Mouse (Mus musculus) megakaryocyte-erythroid progenitor cell, adult 5-6 weeks (primary cell): Measurements from ENCODE around the gene Wdr53. TPM values are rescaled to one million over a fixed set of nuclear protein-coding genes. Genes with fewer than 3 reads are reported as not detected.
"Not testable (repeated sequence)": the region's sequence is repeated elsewhere in the genome, so short reads cannot be mapped to it uniquely, and the experiment has no call there.

Experiments used
- ATAC-seq: replicated peaks from 2 replicates; pipeline ENCODE4 v1.8.0; 2016; ENCODE audit warnings: mild to moderate bottlenecking, inconsistent platforms; ENCODE audit not compliant: severe bottlenecking, poor library complexity, low FRiP score, low TSS enrichment
- total RNA-seq, 2 experiments: library from RNA; stranded (forward) in 1 of 2; stranded (reverse) in 1 of 2; fragments of 200-1000, 215-1000 nt in 1 of 2; fragments of >200 nt in 1 of 2; fragmentation: Nextera tagmentation in 1 of 2; gene quantifications; 2 replicates each; pipeline ENCODE4 v1.2.3; 2014 to 2017

The Wdr53 gene
- 11.8 and 17.1 TPM in 2 replicates for total RNA-seq (2014; fragmentation: Nextera tagmentation)
- 15.9 and 21.6 TPM in 2 replicates for total RNA-seq (2017)

GRCm38 (mm10) chr16:32246952-32247370 lies at the start of gene Wdr53, which contains the start of gene Fbxo45:
Wdr53 (plus strand) TSS chr16:32247227.
Fbxo45 (minus strand) TSS chr16:32247158.
- peak; percentile 97 for ATAC-seq

DNA sequence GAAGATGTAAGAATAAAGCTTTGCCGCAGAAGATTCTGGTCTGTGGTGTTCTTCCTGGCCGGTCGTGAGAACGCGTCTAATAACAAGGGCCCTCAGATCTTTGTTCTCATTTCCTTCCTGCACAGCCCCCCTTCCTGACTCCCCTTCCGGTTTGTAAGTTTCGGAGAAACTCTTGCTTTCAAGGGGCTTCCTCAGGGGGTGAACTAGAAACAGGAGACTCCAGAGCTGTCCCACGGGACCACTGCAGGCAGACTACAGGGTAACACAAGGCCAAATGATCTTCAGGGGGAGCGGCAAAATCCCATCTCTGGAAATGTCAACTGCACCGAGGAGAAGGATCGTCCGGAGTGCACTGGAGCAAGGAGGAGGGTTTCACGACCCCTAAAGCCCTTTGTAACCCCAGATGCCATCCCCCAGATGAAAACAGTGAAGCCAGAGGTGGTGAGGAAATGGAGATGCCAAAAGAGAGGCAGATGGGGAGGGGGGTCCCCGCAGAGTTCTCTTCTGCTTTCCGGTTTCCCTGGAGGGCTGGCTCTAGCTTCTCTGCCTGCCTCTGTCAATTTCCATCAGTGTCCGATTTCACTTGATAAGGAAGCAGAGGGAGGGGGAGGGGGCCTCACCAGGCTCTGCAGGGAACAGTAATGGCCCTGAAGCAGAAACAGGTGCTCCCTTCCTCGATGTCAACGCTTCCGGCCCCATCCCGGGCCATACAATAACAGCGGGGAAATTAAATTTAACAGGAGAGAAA lies 46.6 kb upstream of the Wdr53 start:
- ATAC-seq = peak; percentile 26; the same call in 1 of the 2 replicates

DNA sequence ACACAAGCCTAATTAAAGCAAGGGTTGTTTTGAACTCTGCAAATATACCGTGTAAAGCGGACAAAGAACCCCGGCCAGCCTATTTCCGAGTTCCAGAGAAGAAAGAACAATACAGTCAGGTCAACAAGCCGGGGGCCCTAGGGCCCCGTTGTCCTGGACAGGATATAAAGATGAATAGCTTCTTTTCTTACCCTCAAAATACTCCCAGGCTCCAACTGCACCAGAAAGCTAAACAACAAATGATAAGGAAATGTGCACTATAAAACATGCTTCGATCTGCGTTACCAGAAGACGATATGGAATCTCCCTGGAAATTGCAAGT lies 46.1 kb upstream of the Wdr53 start:
- no peak for ATAC-seq

- peak; percentile 92 for ATAC-seq
Observed at GRCm38 (mm10) chr16:32202681-32203080, 44.3 kb upstream of the Wdr53 start.

DNA sequence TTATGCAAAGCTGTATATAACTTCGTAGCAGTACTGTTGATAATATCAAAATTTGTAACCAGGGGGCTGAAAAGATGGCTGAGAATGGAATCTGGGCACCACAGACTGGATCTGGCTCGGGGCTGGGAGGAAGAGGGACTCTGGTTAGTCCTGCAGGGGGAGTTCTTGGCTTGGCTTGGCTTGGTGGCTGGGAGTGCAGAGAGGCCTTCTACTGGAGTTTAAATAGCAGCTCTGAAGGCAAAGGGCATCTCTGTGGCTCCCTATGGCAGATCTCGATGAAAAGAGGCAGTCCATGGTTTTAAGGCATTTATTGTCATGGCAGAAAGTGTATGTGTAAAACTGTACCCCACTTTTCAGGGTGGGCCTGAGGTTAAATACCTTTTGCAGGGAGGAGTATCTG lies 42.1 kb upstream of the Wdr53 start:
- no peak for ATAC-seq

DNA sequence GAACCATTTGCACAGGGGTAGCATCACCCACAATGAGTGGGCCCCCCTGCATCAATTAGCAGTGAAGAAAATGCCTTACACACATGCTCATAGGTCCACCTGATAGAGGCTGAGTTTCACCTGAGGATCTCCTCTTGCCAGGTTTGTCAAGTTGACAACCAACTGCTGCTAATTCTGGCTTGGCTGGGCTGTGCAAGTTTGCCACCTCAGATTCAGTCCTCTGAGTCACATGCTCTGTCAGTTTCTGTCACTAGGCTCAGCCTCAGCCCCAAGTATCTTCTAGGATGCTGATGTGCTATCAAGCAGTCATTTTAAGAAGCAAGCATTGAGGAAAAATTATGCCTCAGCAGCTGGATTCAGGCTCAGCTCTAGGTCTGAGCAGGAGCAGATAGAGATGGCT lies 32.9 kb upstream of the Wdr53 start:
- ATAC-seq = no peak

- no peak for ATAC-seq
Observed at GRCm38 (mm10) chr16:32214804-32215576, 32.0 kb upstream of the Wdr53 start.

- no peak for ATAC-seq
Observed at GRCm38 (mm10) chr16:32221803-32222202, 25.2 kb upstream of the Wdr53 start.

DNA sequence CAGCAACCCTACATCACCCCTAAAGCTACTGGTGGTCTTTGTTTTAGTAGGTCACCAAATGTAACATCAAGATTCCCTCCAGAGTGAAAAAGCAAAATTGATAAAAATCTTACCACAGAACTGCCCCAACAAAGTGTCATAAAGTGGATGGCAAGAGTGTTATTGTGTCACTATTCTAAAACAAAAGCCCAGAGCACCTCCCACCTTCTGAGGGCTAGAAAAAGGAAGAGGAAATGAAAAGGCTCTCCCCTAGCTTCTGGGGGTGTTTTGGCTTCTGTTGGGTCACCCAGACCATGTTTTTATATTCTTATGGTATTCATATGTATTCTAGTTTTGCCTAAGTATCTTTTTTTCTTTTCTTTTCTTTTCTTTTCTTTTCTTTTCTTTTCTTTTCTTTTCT lies 24.6 kb upstream of the Wdr53 start:
- ATAC-seq = no peak

- ATAC-seq = peak; percentile 61; the same call in 1 of the 2 replicates
Observed at GRCm38 (mm10) chr16:32232050-32232449, 15.0 kb upstream of the Wdr53 start.

DNA sequence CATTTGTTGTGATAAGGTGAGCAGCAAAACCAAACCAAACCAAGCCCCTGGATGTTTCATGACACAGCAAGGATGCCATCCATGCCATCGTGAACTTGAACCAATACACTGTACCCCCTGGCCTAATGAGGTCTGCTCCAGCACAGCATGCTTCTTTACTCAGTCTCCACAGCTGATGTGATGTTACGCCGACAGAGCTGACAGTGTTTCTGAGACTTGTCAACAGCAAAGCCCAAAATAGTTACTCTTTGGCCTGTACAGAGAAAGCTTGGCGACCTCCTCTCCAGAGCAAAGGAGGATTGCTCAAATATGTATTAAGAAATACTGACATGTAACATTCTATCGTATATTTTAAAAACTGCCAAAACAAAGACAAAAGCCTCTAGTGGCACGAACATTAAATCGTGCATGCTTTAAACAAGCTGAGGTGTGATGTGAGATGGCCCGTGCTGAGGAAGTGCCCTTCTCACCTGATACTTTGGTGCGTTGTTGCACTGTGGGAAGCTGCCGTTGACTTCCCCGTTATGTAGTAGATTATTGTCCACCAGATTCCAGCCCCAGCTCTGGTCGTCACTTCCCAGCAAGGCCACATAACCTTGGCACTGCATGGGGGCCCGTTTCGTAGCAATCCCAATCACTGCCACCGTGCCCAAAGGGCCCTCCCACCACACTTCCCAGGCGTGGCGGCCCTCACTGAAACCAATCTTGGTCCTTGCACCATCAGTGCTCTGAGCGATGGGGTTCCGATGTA lies 8.9 kb upstream of the Wdr53 start:
- no peak for ATAC-seq

DNA sequence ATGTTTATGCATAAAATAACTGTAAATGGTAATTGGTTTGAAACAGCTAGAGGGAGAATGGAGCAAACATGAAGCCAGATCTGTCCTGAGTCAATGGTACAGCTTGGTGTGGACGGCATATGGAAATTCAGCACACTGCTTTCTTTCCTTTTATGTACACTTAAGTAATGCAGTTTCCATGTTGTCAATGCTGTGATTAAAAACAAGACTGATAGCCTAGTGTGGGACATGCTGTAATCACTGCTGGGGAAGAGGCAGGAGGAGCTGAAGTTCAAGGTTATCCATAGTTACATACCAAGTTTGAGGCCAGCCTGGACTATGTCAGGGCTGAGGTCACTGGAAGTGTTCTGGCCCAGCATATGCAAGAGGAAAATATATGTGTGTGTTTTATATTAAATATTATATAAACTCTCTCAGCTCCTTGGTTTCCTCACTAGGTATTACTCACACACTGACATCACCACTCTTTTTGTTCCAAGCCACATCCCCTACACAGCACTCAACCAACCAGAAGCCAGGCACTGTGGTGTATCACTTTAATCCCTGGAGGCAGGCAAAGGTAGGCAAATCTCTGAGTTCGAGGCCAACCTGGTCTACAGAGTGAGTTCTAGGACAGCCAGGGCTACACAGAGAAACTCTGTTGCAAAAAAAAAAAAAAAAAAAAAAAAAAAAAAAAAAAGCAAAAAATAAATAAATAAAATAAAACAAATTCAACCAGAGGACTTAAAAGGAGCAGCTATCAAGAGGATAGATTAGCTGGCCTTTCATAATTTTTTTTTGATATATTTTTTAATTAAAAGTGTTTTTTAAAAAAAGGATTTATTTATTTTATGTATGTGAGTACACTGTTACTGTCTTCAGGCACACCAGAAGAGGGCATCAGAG lies 7.4 kb upstream of the Wdr53 start:
- ATAC-seq = no peak

DNA sequence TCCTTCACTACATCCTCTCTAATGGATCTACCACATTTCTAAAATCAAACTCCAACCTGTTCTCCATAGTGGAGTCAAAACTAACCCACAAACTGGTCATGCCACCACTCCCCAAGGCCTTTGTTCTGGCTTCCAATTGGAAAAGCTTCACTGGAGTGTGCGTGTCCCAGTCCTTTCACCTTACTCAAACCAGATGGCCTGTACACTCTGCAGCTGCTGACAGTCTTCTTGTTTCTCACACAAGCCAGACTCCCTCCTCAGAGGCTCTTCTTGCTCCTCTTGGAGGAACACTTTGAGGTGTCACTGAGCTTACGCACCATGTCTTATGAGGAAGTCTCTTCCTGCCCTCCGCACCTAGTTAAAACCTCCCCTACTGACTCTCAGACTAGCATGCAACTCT lies 3.1 kb upstream of the Wdr53 start:
- no peak for ATAC-seq

DNA sequence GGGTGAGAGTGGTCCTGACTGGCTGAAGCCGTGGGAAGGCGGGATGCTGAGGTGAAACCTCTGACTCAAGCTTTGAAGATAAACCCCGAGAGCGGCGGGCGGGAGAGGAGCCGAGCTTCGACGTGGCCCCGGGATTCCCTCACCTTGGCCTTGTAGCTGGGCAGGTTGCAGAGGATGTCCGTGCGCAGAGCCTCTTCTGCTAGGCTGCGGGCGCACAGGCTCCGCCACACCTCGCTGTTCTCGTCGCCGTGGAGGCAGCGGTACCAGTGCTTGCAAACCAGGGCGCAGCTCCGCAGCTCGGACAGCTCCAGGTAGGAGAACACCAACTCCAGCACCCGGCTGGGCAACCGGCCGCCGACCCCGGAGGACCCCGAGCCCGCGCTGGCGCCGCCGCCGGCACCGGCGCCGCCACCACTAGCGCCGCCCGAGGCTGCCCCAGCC lies 656 bp upstream of the Wdr53 start:
- peak; percentile 29 for ATAC-seq

DNA sequence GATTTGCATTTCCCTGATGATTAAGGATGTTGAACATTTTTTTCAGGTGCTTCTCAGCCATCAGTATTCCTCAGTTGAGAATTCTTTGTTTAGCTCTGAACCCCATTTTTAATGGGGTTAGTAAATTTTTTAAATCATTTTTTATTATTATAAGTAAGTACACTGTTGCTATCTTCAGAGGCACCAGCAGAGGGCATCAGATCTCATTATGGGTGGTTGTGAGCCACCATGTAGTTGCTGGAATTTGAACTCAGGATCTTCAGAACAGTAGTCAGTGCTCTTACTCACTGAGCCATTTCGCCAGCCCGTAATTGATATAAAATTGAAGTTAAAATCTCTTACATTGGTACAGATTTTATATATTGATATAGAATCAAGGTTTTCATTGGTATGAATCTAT lies 17.2 kb downstream of the Wdr53 start:
- not testable (repeated sequence) for ATAC-seq

GRCm38 (mm10) chr16:32271291-32271690 lies 24.3 kb downstream of the Wdr53 start, which contains the start of gene Smco1:
Smco1 (plus strand) TSS chr16:32271468.
- no peak for ATAC-seq

DNA sequence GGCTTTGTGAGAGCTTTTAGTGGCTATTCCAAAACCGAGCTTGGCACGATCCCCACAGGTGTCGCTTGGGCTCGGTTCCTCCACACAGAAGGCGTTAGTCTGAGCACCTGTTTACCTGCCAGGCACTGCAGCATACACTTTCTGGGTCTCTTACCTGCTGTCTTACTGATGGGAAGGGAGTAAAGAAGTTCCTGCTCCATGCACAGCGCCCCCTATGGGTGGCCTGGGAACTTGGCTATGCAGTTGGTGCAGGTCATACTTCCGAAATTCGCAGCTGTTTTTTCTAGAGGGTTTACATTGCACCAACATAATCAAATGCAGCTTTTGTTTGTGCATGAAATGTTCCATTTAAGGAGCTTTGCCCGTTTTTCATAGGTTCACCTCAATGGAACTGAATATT lies 26.3 kb downstream of the Wdr53 start:
- ATAC-seq = no peak

- ATAC-seq = no peak
Observed at GRCm38 (mm10) chr16:32275041-32275440, 28.0 kb downstream of the Wdr53 start.

DNA sequence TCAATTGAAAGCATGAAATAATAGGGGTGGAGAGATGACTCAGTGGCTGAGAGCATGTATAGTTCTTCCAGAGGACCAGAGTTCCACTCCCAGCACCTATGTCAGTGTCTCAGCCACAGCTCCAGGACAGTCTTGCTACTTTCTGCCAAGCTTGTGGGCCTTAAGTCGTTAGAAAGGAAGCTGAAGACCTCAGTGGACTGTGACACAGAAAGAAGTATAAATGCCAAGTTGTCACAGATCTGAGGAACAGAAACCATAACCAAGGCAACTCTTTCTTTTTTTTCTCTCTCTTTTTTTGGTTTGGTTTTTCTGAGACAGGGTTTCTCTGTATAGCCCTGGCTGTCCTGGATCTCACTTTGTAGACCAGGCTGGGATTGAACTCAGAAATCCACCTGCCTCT lies 28.8 kb downstream of the Wdr53 start:
- no peak for ATAC-seq
